Mouse (Mus musculus): ENCODE results near the gene Orai1.
"Not testable (repeated sequence)": the region's sequence is repeated elsewhere in the genome, so short reads cannot be mapped to it uniquely, and the experiment has no call there.

Orai1 gene

DNA sequence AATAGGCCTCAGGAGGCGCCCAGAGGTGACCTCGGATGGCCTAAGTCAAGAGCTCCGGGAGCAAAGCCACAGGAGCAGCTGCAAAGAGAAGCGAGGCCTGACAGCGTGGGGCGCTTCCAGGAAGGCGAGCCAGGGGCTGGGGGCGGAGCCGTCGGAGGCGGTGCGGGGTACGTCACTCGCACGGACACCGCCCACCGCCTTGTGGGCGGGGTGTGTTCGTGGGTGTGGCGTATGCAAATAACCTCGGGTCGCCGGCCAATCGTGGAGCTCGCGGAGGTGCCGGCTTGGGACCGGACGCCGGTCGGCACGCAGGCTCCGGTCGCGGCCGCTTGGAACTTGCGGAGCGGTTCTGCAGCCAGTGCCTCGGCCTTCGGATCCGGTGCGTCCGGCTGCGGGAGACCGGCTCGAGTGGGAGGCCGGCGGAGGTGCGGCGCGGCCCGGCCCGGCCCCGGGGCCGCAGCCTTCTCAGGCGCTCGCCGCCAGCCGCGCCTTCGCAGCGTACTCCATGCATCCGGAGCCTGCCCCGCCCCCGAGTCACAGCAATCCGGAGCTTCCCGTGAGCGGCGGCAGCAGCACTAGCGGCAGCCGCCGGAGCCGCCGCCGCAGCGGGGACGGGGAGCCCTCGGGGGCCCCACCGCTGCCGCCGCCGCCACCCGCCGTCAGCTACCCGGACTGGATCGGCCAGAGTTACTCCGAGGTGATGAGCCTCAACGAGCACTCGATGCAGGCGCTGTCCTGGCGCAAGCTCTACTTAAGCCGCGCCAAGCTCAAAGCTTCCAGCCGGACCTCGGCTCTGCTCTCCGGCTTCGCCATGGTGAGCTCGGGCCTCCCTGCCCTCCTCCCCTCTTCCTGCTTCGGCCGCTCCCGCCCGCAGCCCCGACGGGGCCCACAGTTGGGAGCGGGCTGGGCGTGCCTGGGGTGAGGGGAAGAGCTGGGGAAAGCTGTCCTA lies at the start of gene Orai1:
Gene Orai1, plus strand, starts transcription at position 322 of the 949 bp plus-strand sequence.
- DNase-seq = peak; percentile 98 to 99

DNA sequence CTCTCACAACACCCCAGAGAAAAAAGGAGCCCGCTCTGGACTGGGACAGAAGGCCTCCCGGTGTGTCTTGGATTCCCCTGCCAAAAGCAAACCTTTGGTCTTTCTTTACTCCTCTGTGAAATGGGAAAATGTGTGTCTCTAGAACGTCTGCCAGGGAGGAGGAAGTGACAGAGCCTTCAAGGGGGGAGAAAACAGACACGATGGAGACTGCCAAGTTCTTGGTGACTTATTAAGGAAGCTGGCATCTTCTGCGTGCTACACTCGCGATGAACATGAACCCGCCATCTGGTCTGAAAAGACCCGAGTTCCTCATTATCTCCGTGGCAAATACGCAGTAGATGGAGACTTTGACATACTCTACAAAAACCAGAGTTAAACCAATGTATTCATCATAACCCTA lies 49.4 kb upstream of the Orai1 start:
- peak in 1 of 2 experiments; percentile 25 for DNase-seq

DNA sequence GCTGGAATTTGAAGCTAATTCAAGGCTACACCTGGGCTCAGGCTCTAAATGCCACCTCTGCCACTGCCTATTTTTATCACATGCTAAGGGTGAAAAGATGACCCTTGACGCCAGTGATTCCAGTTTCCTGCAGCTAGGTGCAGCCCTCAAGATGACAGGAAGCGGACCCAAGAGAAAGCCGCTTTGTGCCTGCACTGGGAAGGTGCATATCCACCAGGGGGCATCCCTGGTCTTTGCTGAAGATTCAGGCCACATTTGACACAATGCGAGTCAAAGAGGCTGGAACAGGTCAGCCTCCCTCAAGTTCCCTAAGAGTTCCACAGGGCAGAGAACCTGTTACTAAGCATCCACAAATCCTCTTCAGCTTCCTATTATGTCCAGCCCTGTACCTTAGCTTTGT lies 46.6 kb upstream of the Orai1 start:
- peak; percentile 82 to 90 for DNase-seq

DNA sequence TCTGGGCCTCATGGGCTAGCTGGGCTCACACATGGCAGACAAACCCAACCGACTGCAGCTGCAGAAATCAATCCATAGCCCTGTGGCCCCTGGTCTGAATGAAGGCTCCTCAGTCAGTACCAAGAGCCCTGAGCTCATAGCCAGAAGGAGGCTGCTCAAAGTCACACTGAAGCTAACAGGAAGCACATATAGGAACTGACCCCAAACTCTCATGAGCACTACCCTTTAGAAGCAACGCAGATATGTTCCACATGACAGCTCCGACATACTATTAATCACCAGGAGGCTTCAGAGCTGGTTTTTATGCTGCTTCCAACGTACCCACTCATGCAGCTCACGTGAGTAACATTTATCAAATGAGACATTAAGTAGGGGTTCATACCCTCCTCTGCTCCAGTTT lies 44.8 kb upstream of the Orai1 start:
- no peak for DNase-seq

DNA sequence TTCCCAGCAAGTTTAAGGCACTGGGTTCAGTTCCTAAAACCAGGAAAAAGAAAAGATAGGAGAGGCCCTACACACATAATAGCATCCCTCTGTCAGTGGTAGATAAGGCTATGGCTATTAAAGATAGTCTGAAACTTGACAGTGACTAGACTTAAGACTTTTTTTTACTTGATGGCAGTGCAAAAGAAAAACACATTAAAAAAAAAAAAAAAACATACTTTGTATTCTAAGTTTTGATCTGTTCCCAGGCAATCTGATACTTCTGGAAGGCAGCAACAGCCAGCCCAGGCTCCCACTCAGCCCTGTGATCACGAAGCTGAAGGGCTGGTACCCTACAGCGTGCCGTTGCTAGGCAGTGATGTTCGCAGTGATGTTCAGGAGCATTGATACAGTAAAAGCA lies 43.4 kb upstream of the Orai1 start:
- DNase-seq = no peak

DNA sequence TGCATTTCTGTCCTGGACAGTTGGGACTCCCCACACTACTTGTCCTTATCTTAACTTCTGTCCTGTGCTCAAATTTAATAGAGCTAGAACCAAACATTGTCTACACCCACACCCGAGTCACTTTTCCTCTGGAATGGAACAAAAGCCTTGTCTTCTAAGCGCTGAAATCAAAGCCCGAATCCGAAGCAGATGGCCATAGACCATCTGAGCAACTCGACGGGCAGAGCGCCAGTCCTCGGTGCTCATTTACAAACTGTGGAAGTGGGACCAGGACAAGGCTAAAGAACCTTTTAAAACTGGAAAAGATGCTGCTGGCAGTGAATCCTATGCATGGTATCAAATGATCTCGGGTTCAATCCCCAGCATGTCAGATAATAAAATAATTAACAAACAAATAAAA lies 42.8 kb upstream of the Orai1 start:
- DNase-seq = no peak

DNA sequence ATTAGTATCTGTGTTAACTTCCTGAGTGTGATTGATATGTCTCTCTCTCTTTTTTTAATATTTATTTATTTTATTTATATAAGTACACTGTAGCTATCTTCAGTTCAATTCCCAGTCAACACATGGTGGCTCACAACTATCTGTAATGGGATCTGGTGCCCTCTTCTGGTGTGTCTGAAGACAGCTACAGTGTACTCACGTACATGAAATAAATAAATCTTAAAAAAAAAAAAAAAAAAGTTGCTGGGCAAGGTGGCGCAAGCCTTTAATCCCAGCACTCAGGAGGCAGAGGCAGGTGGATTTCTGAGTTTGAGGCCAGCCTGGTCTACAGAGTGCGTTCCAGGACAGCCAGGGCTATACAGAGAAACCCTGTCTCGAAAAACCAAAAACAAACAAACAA lies 40.2 kb upstream of the Orai1 start:
- DNase-seq = not testable (repeated sequence)

DNA sequence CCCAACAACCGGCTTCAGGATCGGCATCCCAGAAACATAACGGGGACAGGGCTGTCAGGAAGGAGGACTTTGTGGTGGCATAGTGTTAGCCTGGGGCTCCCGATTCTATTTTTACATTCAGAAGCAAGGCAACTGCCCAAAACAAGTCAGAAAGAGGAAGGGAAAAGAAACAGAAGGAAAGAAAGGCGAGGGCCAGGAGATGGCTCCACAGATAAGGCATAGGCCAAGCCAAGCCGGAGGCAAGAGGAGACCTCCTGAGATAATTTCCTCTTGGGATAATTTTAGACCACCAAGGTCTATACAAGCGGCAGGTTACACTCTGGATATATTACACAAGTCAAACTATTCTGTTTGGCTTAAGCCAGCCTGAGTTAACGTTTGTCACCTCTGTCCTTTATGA lies 35.9 kb upstream of the Orai1 start:
- no peak for DNase-seq

DNA sequence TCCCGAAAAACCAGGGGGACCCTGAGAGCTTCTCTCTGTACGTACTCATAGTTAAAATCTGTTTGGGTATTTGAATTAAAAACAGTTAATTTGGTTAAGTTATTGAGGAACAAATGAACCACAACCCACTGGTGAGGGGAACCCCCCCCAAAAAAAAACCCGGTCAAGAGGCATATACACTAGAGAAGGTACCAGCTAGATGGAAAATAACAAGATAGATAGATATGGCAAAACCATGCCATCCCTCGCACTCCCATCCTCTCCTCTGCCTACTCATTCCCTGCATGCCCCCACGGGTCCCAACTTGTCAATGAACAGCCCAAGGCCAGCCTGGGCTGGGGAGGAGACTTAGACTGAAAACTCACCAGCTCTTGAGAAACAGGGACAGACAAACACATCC lies 30.4 kb upstream of the Orai1 start:
- DNase-seq = no peak

DNA sequence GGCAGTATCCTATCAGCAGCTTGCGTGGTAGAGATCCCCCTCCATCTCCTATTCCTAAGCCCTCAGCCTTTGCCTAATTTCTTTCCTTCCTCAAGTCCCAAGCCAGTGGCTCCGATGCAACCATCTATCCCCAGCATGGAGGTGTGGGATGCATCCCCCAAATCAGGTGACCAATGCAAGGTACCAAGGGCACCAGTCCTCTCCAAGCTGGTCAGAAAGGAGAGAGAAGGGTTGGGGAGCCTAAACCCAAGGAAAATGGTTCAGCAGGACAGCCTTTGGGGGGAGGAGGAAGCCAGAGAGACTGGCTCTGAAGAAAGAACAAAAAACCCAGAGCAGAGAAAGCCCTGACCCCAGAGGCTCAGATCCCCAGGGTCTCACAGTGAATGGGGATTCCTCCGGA lies 29.6 kb upstream of the Orai1 start:
- DNase-seq = no peak

DNA sequence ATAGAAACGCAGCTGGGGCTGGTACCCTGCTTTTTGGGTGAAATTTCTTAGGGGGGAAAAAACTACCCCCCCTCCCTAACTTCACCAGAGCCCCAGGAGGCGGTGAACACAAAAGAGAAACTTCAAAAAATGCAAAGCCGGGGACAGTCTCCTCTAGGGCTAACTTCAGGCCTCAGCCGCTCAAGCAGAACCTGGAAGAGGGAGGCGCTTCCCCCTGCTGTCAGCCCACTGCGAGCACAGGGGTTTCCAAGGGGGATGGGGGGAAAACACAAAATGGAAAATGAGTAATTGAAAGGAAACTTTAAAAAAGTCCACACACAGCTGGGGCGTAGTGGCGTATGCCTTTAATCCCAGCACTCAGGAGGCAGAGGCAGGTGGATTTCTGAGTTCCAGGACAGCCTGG lies 28.8 kb upstream of the Orai1 start:
- no peak for DNase-seq

DNA sequence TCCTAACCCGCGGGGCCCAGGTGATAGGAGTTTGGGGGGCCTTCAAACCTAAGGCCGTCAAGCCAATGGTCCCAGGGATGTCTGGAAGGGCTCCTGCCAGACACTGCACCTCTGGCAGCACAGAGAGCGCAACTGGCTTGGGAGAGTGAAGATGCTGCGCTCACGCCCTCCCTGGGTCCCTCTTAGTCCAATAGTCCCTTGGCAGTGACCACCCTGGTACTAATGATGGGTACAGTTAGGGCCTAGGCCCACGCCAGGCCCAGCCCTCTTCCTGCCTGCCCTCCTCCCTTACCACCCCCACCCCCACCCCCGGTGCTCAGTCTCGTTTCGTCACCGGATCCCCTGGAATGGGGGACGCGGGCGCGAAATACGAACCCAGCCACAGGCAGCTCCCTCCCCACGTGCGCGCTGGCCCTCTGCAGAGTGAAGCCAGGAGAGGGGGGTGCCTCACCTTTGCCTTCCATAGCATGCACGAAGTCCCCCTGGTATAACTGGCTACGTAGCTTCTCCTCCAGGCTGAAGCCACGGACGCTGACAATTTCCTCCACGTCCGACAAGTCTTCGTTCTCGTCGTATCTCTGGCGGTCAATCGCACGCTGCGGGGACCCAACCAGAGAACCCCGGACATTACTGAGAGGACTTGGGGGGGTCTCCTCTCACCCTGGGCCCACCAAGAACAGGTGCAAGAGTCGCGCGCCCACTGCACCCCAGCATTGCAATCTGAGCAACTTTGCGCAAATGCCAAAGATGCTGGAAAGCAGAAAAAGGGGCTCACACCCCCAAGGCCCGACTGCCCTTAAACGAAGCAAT lies 27.5 kb upstream of the Orai1 start:
- DNase-seq = peak; percentile 21 to 44

DNA sequence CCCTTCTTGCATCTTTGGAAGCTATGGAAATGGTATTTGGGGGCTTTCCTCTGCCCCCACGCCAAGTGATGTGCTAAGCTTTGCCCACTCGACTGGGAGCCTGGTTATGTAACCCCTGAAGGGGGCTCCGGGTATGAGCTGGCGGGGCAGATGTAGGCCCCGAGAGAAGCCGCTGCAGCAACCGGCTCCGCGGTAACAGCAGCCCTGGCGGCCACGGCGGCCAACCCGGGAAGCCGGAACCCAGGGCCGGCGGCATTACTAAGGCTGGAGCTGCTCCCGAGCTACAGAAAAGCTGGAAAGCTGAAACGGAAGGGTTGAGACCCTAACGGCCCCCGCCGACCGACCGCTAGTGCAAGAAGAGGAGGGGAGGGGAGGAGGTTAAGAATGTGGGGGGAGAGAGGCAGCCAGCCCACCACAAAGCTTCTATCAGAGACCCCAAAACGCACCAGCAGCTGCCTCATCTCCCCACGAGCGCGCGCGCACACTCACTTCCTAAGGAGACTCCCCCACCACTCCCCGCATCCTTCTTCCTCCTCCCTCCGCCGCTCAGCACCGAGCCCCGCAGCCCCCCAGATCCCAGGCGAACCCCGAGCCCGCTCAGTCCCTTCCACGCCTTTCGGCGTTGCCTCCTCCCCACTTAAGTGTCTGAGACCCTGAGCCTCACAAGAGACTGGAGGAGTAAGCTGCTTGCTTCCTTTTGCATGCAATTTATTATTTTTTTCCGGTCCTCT lies 26.7 kb upstream of the Orai1 start:
- peak; percentile 47 to 48 for DNase-seq

DNA sequence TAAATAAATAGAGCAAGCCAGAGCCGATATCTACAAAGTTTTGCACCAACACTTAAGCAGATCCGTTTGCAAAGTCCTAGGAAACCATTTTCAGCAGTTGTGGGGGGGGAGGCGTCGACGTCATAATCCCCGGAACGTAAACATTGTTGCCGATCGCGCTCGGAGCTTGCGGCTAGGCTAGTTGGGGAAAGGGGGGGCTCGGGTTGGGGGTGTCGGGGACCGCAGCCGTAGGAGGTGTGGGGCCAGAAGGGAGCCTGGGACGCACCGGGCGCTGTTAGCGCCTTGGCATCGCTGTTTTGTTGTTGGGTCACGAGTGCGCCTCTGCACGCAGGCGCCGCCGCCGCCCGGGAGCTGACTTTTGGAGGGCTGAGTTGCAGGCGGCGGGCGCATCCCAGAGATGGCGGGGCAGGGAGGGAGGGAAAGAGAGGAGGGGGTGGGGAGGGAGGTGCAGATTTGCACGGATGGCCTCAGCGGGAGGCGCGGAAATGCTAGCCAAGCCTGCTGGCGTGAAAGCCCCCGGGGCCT lies 25.8 kb upstream of the Orai1 start:
- peak; percentile 71 to 78 for DNase-seq

DNA sequence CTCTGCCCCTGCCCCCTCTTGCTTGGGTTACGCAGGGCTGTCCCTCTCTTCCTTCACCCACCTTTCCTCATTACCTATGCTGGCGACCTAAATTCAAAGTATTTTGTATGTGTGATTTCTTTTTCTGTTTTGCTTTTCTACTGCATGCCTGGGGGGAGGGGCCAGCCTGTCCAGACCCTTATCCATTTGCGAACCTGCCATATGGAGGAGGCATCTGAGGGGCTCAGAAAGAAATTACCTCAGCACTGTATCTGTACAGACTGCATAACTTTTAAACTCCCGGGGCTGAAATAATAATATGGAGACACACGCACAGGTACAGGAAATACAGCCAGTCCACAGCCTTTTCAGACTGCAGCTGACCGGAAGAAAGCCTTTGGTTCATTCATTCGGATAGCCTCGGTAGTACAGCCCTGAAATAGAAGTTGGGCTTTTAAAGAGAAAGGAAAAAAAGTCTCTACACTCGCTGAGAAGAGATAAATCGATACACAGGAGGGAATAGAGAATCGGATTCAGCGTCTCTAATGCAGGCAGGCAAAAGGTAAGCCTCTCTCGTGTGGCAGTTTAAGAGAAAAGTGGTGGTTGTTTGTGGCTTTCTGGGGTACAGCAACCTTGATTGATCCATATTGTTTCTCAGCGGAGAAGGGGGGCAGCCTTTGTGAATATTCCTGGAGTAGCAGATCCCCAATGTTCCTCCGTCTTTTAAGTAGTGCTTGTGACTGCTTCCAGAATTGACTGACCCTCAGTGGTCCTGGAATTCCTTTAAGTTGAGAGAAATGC lies 25.1 kb upstream of the Orai1 start, which contains the start of gene Kdm2b:
Gene Kdm2b, minus strand, starts transcription at position 273 of the 780 bp plus-strand sequence.
- peak; percentile 34 to 46 for DNase-seq

DNA sequence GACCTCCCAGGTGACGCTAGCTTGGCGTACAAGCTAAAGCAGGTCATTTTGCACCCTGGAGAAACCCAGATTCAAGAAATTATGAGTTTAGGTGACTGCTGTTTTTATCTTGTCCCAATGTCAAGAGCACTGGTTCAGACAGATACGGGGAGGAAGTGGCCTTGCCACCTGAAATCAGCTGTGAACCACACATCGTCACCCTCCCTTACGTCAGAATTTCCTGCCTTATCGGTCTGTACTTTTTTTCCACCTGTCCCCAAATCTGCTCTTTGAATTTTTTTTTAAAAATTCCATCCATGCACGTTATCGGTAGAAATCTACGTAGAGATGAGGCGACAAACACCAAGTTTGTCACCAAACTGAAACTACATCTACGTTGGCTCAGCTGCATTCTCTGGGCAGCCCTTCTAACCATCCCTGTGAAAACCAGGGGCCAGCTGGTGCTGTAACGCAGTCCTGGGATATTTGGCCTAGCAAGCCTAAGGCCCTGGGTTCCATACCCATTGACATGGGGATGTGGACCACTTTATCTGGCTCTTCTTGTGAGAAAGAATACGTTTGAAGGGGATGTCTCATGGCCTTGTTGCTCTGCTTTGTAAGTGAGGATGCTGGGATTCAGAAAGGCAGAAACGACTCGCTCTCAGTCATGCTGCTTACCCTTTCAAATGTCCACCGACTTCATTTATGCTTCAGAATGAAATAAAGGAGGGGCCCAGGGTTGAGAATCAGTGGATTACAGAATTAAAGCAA lies 24.3 kb upstream of the Orai1 start:
- DNase-seq = no peak

DNA sequence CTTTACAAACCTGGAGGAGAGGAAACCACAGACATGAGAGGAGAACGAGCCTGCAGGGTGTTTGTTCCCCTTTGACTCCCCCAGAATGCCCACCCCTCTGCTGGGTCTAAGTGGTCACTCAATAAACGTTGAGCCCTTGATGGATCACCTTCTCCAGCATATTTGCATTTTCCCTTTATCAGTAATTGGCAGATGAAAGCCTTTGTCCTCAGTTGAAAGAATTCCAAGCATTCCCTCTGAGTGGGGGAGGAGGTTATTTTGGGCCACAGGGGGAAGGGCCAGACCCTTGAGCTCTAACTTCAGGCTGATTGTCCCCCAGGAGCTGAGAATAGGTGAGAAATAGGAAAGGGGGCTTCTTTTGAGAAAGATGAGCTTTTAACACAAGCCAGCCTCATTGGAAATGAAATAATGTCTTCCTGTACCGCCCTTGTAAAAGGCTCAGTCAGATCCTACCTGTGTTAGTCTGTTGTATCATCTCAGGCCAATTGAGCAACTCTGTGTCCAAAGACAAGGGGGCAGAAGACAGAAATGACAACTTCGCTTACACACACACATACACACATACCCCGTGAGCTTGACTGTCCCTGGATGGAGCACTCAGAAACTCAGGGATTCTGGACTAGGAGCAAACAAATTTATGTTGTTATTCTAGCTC lies 23.4 kb upstream of the Orai1 start:
- no peak for DNase-seq

DNA sequence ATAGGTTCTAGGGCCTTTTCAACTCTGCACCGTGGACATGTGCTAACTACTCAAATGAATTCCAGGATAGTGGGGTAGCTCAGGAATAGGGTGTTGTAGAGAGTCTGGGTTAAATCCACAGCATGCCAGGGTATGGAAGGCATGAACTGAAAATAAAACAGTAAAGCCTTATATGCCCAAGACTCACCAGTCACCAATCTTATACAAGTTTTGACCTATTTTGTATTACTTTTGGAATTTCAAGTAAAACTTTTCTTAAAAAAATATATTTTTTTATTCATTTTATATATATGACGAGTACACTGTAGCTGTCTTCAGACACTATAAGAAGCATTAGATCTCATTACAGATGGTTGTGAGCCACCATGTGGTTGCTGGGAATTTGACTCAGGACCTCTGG lies 21.1 kb upstream of the Orai1 start:
- no peak for DNase-seq

DNA sequence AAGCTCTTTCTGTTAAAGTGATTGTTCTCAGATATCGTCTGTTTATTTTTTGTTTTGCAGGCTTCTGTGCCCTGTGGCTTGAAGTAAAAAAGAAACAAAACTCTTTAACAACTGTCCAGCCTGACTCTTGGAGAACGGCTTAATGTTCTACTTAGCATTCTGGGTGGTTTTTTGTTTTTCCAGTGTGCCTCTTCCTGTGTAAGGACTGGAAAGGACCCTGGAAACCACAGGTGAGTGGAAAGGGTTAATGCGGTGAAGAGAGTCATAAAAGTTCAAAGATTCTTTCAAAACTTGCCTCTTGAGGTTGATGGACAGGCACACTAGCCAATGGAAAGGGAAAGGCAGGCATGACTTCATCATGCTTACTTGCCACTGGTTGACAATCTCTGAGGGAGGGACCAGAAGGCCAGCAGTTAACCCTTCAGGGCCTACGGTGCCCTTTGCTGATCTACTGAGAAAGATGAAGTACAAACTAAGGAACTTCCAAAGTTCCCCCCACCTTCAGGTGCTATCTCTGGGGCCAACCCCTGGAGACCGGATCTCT lies 20.5 kb upstream of the Orai1 start:
- peak; percentile 96 for DNase-seq

DNA sequence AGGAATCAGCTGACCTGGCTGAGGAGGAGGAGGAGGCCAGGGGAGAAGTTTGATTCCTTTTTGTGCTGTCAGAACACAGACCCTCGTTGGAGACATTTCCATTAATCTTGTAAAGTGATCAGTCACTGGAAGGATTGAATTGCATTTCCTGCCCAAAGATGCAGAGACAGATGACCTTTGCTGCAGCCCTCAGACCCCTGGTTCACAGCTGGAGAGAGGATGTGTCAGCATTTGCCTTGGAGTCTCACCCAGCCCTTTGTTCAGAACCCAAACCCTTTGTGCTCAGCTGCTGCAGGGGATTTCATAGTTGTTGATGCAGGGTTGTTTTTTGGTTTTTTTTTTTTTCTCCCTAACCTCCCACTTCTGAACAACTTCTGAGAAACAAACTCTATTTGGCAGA lies 20.0 kb upstream of the Orai1 start:
- DNase-seq = no peak
